20 mouse cellular contexts compared by ENCODE assay signal in genomic region chr10:17676464-17676863, GRCm38 (mm10).
"Had no signal": no experiment of that assay in that cellular context is flagged by ENCODE, and none has a peak within 500 bp of the region (broad histone marks: within the 10 kb centered on the region; RNA-seq: fewer than 3 reads in every experiment).

No protein-coding gene starts in this region.

- ATAC-seq: liver, postnatal 0 days; lung, postnatal 0 days; midbrain, embryonic 16.5 days had no signal

- H3K36me3 ChIP-seq: liver, embryonic 15.5 days; lung, embryonic 15.5 days; midbrain, embryonic 10.5 days; midbrain, embryonic 12.5 days; neural tube, embryonic 12.5 days; stomach, embryonic 15.5 days had no signal

- H3K27me3 ChIP-seq: liver, embryonic 15.5 days; lung, embryonic 15.5 days; midbrain, embryonic 12.5 days; neural tube, embryonic 12.5 days; stomach, embryonic 15.5 days had no signal

- H3K4me3 ChIP-seq: liver, embryonic 15.5 days; lung, embryonic 15.5 days; midbrain, embryonic 10.5 days; midbrain, embryonic 12.5 days; myocyte; neural tube, embryonic 12.5 days; stomach, embryonic 15.5 days had no signal

- DNase-seq: liver, postnatal 0 days; lung, adult 2 months; lung, postnatal 14 days; lung, postnatal 36 days; midbrain, embryonic 14.5 days; right cerebral cortex, postnatal 14 days; spleen, adult 18-20 months; thymus, adult 2 months; thymus, postnatal 25 days had no signal

- H3K4me1 ChIP-seq: lung, embryonic 15.5 days; midbrain, embryonic 12.5 days; neural tube, embryonic 12.5 days; stomach, embryonic 15.5 days had no signal

- H3K27ac ChIP-seq: liver, embryonic 15.5 days; lung, embryonic 15.5 days; macrophage; midbrain, embryonic 10.5 days; midbrain, embryonic 12.5 days; neural tube, embryonic 12.5 days; stomach, embryonic 15.5 days; stomach, postnatal 0 days had no signal
